Mouse (Mus musculus): ENCODE measurements at regions not wholly inside any gene's neighbourhood (a gene's known extent, or its start where the extent isn't known, plus 50 kb on each side); places are given as distances from the start of the nearest gene placed in this dataset.

GRCm38 (mm10) chr9:69886351-69886750 lies 102.9 kb upstream of the Bnip2 start:
- TF ChIP-seq CTCF (IDR thresholded peaks at IDR 0.05; ENCODE audit: low read depth) = no peak
- TF ChIP-seq EP300 (IDR thresholded peaks at IDR 0.05; ENCODE audit: low read depth) = no peak

Data from liver, postnatal 0 days (tissue).